Mouse (Mus musculus) forebrain, embryonic 16.5 days (tissue): Measurements from ENCODE around the gene Opa3. TPM values are rescaled to one million over a fixed set of nuclear protein-coding genes. Genes with fewer than 3 reads are reported as not detected.
A peak's percentile ranks its signal among the peaks of the same experiment; 100 is the strongest.

Experiments used
- ATAC-seq: fragments of 200-750 bp; cut with Nextera tagmentation; 2 replicates; pipeline ENCODE4 v1.8.0; 2017; ENCODE audit warnings: mild to moderate bottlenecking, moderate library complexity
- H3K27ac ChIP-seq: fragments of 300-500 bp; sonication (generic); 2 replicates; pipeline ENCODE4 v1.5.1; 2014; ENCODE audit warnings: low read length, control low read depth
- H3K27me3 ChIP-seq: fragments of 300-500 bp; sonication (generic); replicated peaks from 2 replicates; pipeline ENCODE4 v1.6.1; 2014; ENCODE audit warnings: low read length; ENCODE audit not compliant: control insufficient read depth, insufficient read depth
- H3K36me3 ChIP-seq: fragments of 300-500 bp; sonication (generic); 2 replicates; pipeline ENCODE4 v1.6.1; 2014; ENCODE audit not compliant: control insufficient read depth, insufficient read depth
- H3K4me1 ChIP-seq: fragments of 300-500 bp; sonication (generic); replicated peaks from 2 replicates; pipeline ENCODE4 v1.6.1; 2014; ENCODE audit warnings: low read length; ENCODE audit not compliant: control insufficient read depth, insufficient read depth
- H3K4me2 ChIP-seq: fragments of 300-500 bp; sonication (generic); 2 replicates; pipeline ENCODE4 v1.6.1; 2014; ENCODE audit warnings: mild to moderate bottlenecking, low read length, control low read depth
- H3K4me3 ChIP-seq: fragments of 300-500 bp; sonication (generic); replicated peaks from 2 replicates; pipeline ENCODE4 v1.5.1; 2014; ENCODE audit warnings: mild to moderate bottlenecking, low read length, control low read depth
- H3K9ac ChIP-seq: fragments of 300-500 bp; sonication (generic); replicated peaks from 2 replicates; pipeline ENCODE4 v1.6.1; 2014; ENCODE audit warnings: low read depth, low read length, control low read depth
- H3K9me3 ChIP-seq: fragments of 300-500 bp; sonication (generic); 2 replicates; pipeline ENCODE4 v1.6.1; 2016; ENCODE audit warnings: low read length; ENCODE audit not compliant: control insufficient read depth
- WGBS: fragments of 180-500 bp; shearing (Covaris S2); extraction: QIAGEN DNeasy Blood & Tissue Kit; methylation state at CpG from one replicate; pipeline ENCODE4 v1.1.7; 2014; 5-methylcytosine and 5-hydroxymethylcytosine counted together
- polyA plus RNA-seq: library from polyadenylated mRNA; unstranded; fragments of >200 nt; fragmentation: Nextera tagmentation; extraction: Ambion mirVana; gene quantifications from 2 replicates; pipeline ENCODE4 v1.2.1, GENCODE M21; 2015

Opa3 gene
- polyA plus RNA-seq, 1 experiment from 2014 or later: 43.8 TPM

GRCm38 (mm10) chr7:19226817-19227797 is 1.0 kb upstream of the Opa3 start:
- ATAC-seq: peak; percentile 9
- no peaks in the 10 kb centered on the region for H3K27me3 ChIP-seq
- WGBS: 19% methylated on average over 20 of the region's 20 CpGs

GRCm38 (mm10) chr7:19228793-19229148 is 637 bp downstream of the Opa3 start:
- Histone ChIP-seq H3K9me3 (no peaks in the 10 kb centered on the region), H3K27me3 (no peaks in the 10 kb centered on the region), H3K27ac (peak overlapping the region; percentile 17; the same call in 1 of the 2 replicates), H3K4me1 (peaks cover 20% of the 10 kb centered on the region), H3K4me3 (peak overlapping the region; percentile 52), H3K36me3 (no peaks in the 10 kb centered on the region), H3K4me2 (peak overlapping the region; percentile 71), H3K9ac (peak overlapping the region; percentile 58)
- ATAC-seq: no peak
- WGBS: under 1% methylated on average over 14 of the region's 14 CpGs

More at GRCm38 (mm10) chr7:19226817-19227797, 1.0 kb upstream of the Opa3 start:
- Histone ChIP-seq H3K27ac (peak overlapping the region; percentile 99), H3K4me3 (peak overlapping the region; percentile 52), H3K9me3 (no peaks in the 10 kb centered on the region), H3K4me1 (peaks cover 20% of the 10 kb centered on the region), H3K4me2 (peak overlapping the region; percentile 82), H3K36me3 (no peaks in the 10 kb centered on the region), H3K9ac (peak overlapping the region; percentile 71)

GRCm38 (mm10) chr7:19229404-19229803 is 1.3 kb downstream of the Opa3 start:
- Histone ChIP-seq H3K4me3 (peak overlapping the region; percentile 52), H3K27me3 (no peaks in the 10 kb centered on the region), H3K9ac (peak overlapping the region; percentile 58), H3K4me1 (peaks cover 20% of the 10 kb centered on the region), H3K27ac (no peak overlapping the region; the same call in 1 of the 2 replicates), H3K4me2 (peak overlapping the region; percentile 71), H3K36me3 (no peaks in the 10 kb centered on the region), H3K9me3 (no peaks in the 10 kb centered on the region)
- 42% methylated on average over 5 of the region's 5 CpGs for WGBS
- ATAC-seq: no peak

- H3K9me3 ChIP-seq: no peaks in the 10 kb centered on the region
- WGBS: 93% methylated on average over 2 of the region's 2 CpGs
- H3K4me3 ChIP-seq: no peak overlapping the region
- no peak for ATAC-seq
- H3K4me1 ChIP-seq: peaks cover 20% of the 10 kb centered on the region
- no peaks in the 10 kb centered on the region for H3K36me3 ChIP-seq
- H3K27ac ChIP-seq: no peak overlapping the region
- H3K4me2 ChIP-seq: no peak overlapping the region
- H3K27me3 ChIP-seq: no peaks in the 10 kb centered on the region
- peak overlapping the region; percentile 58; the same call in 1 of the 2 replicates for H3K9ac ChIP-seq
Observed at GRCm38 (mm10) chr7:19230041-19230580, 2.0 kb downstream of the Opa3 start.

- Histone ChIP-seq H3K4me1 (peaks cover 20% of the 10 kb centered on the region), H3K4me3 (no peak overlapping the region), H3K4me2 (no peak overlapping the region), H3K9me3 (no peaks in the 10 kb centered on the region), H3K27me3 (no peaks in the 10 kb centered on the region), H3K36me3 (no peaks in the 10 kb centered on the region), H3K27ac (no peak overlapping the region), H3K9ac (no peak overlapping the region)
- no peak for ATAC-seq
- 94% methylated on average over 5 of the region's 5 CpGs for WGBS
Observed at GRCm38 (mm10) chr7:19230899-19231298, 2.8 kb downstream of the Opa3 start.

- H3K4me1 ChIP-seq: peaks cover 20% of the 10 kb centered on the region
- no peaks in the 10 kb centered on the region for H3K27me3 ChIP-seq
- no peak for ATAC-seq
Observed at GRCm38 (mm10) chr7:19231849-19232248, 3.7 kb downstream of the Opa3 start.

GRCm38 (mm10) chr7:19234652-19235051 is 6.5 kb downstream of the Opa3 start:
- Histone ChIP-seq H3K9me3 (no peaks in the 10 kb centered on the region), H3K9ac (no peak overlapping the region), H3K27ac (no peak overlapping the region), H3K4me2 (no peak overlapping the region), H3K4me1 (peaks cover 9% of the 10 kb centered on the region), H3K36me3 (no peaks in the 10 kb centered on the region), H3K27me3 (no peaks in the 10 kb centered on the region), H3K4me3 (no peak overlapping the region)
- no peak for ATAC-seq
- 82% methylated on average over 5 of the region's 5 CpGs for WGBS

More at GRCm38 (mm10) chr7:19231849-19232248, 3.7 kb downstream of the Opa3 start:
- H3K4me3 ChIP-seq: no peak overlapping the region
- no peak overlapping the region for H3K27ac ChIP-seq
- H3K36me3 ChIP-seq: no peaks in the 10 kb centered on the region
- H3K4me2 ChIP-seq: no peak overlapping the region
- H3K9ac ChIP-seq: no peak overlapping the region
- WGBS: 91% methylated on average over 3 of the region's 3 CpGs
- no peaks in the 10 kb centered on the region for H3K9me3 ChIP-seq

- no peak for ATAC-seq
- H3K9ac ChIP-seq: no peak overlapping the region
Observed at GRCm38 (mm10) chr7:19235092-19235671, 7.0 kb downstream of the Opa3 start.

GRCm38 (mm10) chr7:19236411-19236810 is 8.3 kb downstream of the Opa3 start:
- Histone ChIP-seq H3K4me3 (no peak overlapping the region), H3K27me3 (no peaks in the 10 kb centered on the region), H3K4me1 (peaks cover 8% of the 10 kb centered on the region), H3K9me3 (no peaks in the 10 kb centered on the region), H3K36me3 (no peaks in the 10 kb centered on the region), H3K27ac (no peak overlapping the region), H3K4me2 (no peak overlapping the region), H3K9ac (0 out of 2 replicates have a peak overlapping the region, but pooled peaks have one; percentile 17)
- no peak for ATAC-seq
- 61% methylated on average over 2 of the region's 2 CpGs for WGBS

More at GRCm38 (mm10) chr7:19235092-19235671, 7.0 kb downstream of the Opa3 start:
- H3K4me3 ChIP-seq: no peak overlapping the region
- no peaks in the 10 kb centered on the region for H3K9me3 ChIP-seq
- peaks cover 8% of the 10 kb centered on the region for H3K4me1 ChIP-seq
- H3K27ac ChIP-seq: no peak overlapping the region
- no peaks in the 10 kb centered on the region for H3K27me3 ChIP-seq
- no peak overlapping the region for H3K4me2 ChIP-seq
- WGBS: 92% methylated on average over 2 of the region's 2 CpGs
- H3K36me3 ChIP-seq: no peaks in the 10 kb centered on the region
